Mouse (Mus musculus) thymus, postnatal 0 days (tissue): Measurements from ENCODE around the gene Akr1c6. TPM values are rescaled to one million over a fixed set of nuclear protein-coding genes. Genes with fewer than 3 reads are reported as not detected.
"Not testable (repeated sequence)": the region's sequence is repeated elsewhere in the genome, so short reads cannot be mapped to it uniquely, and the experiment has no call there.

Source experiments
- DNase-seq: peaks from one replicate; pipeline ENCODE4 v3.0.0-alpha.2; 2015; ENCODE audit warnings: low spot score
- polyA plus RNA-seq: library from polyadenylated mRNA; unstranded; fragments of >200 nt; fragmentation: Nextera tagmentation; extraction: Ambion mirVana; gene quantifications from 2 replicates; pipeline ENCODE4 v1.2.1, GENCODE M21; 2015

The Akr1c6 gene
- not detected in 2 replicates for polyA plus RNA-seq

DNA sequence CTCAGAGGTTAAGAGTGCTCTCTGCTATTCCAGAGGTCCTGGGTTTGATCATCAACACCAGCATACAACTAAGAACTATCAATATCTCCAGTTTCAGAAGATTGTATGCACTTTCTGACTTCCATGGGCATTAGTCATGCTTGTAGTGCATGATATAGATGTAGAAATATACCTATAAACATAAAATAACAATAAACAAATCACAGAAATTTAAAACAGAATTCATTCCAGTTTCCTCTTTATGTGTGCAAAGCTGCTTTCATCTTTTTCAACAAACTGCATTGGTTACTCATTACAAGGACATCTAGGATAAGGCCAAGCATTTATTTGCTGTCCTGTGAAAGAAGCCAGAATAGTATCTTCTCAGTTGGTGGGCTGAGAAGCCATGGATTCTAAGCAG, at the start of gene Akr1c6:
Gene Akr1c6, plus strand, starts transcription at position 301 of the 400 bp plus-strand sequence.
- DNase-seq: no peak

DNA sequence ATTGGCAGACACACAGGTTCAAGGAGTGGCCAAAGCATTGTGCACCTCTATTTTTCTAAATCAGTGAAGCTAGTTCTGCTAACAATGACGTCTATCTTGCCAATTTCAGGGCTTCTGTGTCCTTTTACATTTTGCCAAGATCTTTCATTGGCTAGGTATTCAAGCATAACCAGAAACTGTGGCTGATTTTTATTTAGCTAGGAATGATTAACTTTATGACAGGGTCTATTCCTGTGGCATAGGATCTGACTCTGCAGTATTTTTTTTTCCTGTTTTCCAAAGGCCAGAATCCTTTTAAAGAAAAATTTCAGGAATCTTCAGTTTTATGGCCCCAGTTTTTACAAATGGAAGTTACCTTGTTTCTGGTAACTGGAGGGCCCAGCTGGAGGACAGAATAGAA, 49.2 kb upstream of the Akr1c6 start:
- no peak for DNase-seq

DNA sequence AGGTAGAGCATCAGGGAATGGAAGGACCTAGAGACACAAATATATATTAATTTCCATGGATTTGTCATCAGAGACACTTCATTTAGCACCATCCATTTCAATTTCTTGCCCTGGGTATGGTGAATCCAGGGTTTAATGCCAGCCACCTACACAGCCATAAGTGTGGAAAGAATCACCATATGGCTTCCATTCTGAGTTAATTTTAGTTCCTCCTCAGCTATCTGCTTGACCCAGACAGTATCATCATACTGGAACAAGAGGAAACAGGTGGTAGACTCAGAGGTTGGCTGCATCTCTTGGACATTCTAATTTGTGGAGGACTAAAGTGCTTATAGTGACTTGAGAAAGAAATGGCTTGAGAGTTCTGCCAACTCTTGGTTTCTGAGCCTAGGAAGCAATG, 48.6 kb upstream of the Akr1c6 start:
- DNase-seq: no peak

DNA sequence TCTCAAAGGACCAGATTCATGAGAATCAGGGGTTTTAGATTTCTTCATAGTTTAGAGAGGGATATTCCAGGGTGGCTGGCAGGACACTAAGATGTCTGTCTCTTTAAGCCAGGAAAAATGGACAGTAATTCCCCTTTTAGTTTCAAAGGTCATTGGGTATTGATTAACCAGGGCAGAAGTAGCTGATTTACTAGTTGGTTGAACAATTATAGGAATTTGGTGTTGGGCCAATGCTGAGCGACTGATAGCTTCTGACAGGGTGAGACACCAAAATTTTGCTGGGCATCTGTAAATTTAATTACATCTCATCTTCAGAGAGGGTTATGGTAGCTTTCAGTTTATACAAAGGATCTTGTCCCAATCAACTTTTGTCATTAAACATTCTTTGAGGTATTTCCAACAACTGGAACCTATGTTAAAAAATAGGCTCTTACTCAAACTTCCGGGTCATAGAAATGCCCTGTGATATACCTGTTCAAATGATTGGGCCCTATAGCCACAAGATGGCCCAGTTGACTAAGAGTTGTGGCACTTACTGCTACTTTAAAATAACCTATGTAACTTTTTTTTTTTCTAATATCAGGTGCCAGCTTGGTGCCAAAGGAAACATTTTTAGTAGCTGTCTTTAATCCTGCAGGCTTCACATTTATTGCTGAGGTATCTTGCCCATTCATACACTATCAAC, 45.2 kb upstream of the Akr1c6 start:
- DNase-seq: no peak

DNA sequence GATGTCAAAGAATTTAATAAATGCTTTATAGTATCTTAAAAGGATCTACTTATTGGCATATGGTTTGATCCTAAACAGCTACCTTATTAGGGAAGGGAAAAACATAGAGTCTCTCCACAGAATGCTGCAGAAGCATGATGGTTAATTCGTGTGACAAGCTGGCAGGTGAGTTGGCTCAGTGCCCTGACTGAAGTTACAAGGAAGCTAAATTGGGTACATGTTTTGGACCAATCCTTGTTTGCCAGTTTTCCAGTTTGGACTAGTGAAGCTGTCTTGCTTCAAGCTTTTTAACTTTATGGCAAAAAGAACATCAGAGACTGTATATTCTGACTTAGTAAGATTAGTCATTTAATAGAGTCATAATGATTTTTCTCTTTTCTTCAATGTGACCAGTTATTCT, 33.7 kb upstream of the Akr1c6 start:
- not testable (repeated sequence) for DNase-seq

DNA sequence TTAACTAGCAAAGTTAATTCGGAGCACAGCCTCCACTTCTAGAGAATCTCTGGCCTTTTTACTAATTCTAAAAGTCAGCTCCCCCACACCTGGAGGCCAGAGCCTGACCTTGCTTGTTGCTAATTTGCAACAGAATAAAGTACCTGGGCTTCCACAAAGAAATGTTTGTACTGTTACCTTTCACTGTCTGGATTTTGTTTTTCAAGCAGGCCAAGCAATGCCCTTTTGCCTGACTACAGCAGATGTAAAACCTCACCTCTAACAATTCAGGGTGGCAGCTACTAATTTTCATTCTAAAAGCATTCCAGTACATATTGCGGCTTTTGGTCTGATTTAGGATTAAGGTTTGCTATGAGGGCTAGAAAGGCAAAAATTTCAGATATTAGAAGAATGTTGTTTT, 33.3 kb upstream of the Akr1c6 start:
- no peak for DNase-seq

GRCm38 (mm10) chr13:4402221-4402620, 31.9 kb upstream of the Akr1c6 start:
- DNase-seq: no peak

- no peak for DNase-seq
Observed at GRCm38 (mm10) chr13:4404726-4405125, 29.4 kb upstream of the Akr1c6 start.

DNA sequence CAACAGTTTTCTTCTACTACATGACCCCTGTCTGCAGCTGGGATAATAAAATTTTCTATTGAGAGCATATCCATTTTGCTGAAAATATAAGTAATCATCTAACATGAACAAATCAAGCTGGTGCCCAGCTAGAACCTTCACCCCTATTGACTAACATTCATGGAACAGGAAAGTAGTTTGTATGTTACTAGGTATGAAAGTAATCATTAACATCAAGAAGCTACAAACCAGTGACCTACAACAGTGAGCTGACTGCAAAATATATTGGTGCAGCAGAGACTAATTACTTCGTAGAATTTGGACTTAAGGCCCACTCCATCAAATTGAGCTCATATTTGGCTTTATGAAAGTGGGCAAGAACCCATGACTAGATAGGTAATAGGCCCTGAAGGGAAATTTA, 27.3 kb upstream of the Akr1c6 start:
- no peak for DNase-seq

DNA sequence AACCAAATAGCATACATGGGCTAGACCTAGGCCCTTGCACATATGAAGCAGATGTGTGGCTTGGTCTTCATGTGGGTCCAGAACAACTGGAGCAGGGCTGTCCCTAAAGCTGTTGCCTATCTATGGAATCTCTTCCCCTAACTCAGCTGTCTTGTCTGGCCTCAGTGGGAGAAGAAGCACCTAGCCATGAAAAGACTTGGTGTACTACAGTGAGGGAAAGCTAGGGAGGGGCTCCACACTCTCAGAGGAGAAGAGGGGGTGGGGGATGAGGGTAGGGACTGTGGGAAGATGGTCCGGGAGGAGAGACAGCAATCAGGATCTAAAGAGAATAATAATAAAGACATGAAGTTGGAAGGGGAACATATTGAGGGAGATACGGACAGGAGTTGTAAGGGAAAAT, 5.5 kb upstream of the Akr1c6 start:
- DNase-seq: no peak

DNA sequence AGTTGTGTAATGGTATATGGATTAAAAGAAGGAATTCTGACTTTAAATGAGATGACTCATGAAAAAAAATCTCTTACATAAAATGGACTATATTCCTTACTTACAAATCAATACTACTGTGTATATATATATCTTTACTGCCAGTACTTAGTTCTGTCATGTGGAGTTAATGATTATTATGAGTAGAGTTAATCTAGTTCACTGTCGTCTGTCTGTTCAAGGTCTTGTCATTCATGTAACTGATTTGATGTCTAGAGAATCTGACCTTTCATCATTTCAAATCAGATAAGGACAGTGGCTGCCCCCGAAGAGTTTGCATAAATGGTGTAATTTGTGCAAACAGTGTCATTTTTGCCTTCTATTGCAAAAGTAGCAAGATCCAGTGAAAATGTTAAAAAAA, 5.1 kb upstream of the Akr1c6 start:
- no peak for DNase-seq

DNA sequence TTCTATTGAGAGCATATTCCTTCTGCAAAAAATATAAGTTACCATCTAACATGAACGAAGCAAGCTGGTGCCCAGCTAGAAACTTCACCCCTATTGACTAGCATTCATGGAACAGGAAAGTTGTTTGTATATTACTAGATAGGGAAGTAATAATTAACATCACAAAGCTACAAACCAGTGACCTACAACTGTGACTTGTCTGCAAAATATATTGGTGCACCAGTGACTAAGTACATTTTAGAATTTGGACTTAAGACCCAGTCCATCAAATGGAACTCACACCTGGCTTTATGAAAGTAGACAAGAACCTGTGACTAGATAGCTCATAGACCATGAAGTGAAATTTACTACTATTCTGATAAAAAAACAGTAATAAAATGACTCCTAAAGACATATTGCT, 3.0 kb upstream of the Akr1c6 start:
- DNase-seq: no peak

- no peak for DNase-seq
Observed at GRCm38 (mm10) chr13:4465641-4466040, 31.5 kb downstream of the Akr1c6 start.

DNA sequence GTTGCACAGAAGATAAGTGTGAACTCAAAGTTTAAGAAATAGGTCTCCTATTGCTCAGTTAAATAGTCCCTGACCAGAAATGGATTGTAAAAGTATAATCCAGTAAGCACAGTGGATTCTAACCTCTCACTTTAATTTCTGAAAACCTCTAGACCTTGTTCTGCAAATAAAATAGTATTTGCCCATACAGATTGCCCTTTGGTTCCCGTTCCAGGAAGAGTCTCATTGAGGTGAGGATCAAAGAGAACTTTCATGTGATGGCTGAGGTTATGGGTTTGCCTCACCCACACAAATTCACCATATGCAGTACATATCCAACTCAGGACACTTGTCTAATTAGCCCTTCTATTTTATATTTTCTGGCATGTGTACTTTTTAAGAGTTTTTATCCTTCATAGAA, 33.8 kb downstream of the Akr1c6 start:
- DNase-seq: no peak

Other genes starting within 250 kb of the Akr1c6 start
- gene Akr1c13, start 243.2 kb upstream of the Akr1c6 start, polyA plus RNA-seq: 125 and 129 TPM in 2 replicates
- 1.1 and 1.9 TPM in 2 replicates for gene Akr1c19, start 205.6 kb upstream of the Akr1c6 start, polyA plus RNA-seq
- gene Akr1c12, start 154.9 kb upstream of the Akr1c6 start, polyA plus RNA-seq: 17.4 and 18.1 TPM in 2 replicates
- not detected in 2 replicates for gene Akr1c20, start 89.0 kb downstream of the Akr1c6 start, polyA plus RNA-seq
- 0.24 and 0.36 TPM in 2 replicates for gene Akr1c21, start 139.8 kb downstream of the Akr1c6 start, polyA plus RNA-seq
- 22.7 and 29.7 TPM in 2 replicates for gene Akr1e1, start 174.9 kb downstream of the Akr1c6 start, polyA plus RNA-seq